Mouse (Mus musculus) yolk sac, embryonic 10.5 days (tissue): Measurements from ENCODE around the gene Methig1.
A peak's percentile ranks its signal among the peaks of the same experiment; 100 is the strongest.
"Not testable (repeated sequence)": the region's sequence is repeated elsewhere in the genome, so short reads cannot be mapped to it uniquely, and the experiment has no call there.

ENCODE experiments used
- DNase-seq: peaks from one replicate; pipeline ENCODE4 v3.0.0-alpha.2; 2017; ENCODE audit warnings: low spot score

Gene Methig1

DNA sequence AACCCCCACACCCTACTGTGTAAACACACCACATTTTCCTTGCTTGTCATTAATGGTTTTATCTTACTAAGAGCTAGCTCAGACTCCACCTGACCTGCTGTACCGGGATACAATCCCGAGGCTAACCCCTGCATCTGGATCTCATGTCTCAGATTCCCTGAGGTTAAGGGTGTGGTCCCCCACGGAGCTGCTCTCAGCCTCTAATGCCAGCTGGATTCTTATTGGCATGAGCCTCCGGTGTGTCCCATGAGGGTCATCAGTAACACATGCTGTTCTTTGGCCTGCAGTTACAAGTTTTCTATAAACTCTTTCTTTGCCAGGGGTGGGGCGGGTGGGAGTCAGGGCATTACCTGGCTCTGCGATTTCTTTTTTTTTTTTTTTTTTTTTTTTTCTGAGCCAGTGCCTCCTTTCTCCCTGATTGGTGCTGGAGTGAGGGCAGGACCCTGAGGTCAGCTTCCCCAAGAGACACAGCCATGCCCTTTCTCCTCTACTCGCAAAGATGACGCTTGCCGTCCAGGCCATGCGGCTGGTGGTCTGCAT lies at the start of gene Methig1, which contains the start of gene Mettl7a2:
Methig1 (plus strand) TSS at position 439 of the 540 bp plus-strand sequence.
Mettl7a2 (plus strand) TSS at position 490 of the 540 bp plus-strand sequence.
- DNase-seq: no peak

DNA sequence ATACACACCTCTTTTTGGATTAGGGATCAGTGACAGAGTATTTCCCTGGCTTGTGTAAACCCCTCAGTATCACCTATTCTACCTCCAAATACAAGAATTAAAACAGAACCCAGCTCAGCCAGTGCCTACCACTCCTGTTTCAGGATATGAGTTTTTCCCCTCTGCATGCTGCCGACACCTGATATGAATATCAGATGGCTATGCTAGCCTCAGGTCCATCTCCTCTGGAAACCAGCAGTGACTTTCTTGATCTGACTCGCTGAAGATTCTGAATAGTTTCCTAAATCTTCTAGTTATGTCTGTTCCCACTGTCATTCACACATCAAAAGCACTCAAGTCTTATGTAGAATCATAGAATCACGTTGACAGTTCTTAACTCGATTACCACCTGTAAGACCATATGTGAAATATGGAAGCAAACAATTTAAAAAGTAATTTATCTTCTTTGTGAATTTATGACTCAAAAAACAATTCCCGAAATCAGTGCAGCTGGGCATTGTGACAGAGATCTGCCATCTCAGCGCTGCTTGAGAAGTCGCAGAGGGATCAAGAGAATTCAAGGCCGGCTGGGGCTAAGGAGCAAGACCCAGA lies 49.4 kb upstream of the Methig1 start:
- DNase-seq: no peak

DNA sequence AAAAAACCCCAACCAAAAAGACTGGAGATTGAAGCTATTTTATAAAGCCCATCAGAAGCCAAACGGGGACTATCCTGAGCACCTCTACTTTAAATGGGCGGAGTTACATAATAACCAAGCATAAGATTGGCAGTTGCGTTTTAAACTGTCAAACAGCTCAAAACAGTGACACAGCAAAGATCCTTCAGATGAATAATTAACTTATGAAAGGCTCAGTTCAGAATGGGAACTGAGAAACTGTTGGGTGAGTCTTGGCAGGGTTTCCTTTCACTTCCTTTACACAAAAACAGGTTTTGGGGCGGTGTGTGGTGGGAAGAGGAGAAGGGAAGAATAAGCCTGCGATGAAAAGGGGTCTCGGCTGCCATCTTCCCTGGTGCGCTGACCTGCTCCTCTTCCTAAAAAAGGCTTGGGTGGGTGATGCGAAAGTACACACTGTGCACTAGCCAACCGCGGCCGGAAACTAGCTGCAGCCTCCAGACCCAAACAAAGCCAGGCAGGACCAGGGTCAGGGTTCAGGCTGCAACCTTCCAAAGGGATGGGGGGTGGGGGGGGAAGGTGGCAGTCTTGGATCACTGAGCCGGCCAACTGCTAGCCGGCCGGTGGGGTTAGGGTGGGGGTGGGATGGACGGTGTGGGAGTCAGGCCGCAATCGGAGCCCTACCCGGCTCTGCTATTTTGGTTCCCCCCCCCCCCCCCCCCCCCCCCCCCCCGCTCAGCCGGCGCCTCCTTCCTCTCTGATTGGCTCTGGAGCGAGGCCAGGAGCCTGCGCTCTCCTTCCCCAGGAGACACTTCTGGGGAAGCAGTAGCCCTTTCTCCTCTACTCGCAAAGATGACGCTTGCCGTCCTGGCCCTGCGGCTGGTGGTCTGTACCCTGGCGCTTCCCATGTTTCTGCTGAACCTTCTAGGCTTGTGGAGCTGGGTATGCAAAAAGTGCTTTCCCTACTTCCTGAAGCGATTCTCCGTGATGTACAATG lies 48.6 kb upstream of the Methig1 start, which contains the start of gene Mettl7a1:
Mettl7a1 (plus strand) TSS at position 122 of the 973 bp plus-strand sequence.
- DNase-seq: peak; percentile 88

DNA sequence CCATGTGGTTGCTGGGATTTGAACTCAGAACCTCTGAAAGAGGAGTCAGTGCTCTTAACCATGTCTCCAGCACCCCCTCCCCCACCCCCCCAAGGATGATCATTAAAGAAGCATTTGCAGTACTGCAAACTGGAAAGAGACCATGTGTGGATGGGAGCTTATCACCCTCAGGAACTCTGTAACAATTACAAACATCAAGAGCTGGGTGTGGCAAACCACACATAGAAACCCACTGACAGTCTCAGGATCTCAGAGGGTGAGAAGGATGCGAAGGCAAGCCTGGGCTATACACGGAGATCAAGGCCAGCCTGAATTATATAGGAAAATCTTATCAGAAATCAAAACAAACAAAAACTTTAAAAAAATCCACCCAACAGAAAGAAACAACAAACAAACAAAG lies 46.7 kb upstream of the Methig1 start:
- no peak for DNase-seq

DNA sequence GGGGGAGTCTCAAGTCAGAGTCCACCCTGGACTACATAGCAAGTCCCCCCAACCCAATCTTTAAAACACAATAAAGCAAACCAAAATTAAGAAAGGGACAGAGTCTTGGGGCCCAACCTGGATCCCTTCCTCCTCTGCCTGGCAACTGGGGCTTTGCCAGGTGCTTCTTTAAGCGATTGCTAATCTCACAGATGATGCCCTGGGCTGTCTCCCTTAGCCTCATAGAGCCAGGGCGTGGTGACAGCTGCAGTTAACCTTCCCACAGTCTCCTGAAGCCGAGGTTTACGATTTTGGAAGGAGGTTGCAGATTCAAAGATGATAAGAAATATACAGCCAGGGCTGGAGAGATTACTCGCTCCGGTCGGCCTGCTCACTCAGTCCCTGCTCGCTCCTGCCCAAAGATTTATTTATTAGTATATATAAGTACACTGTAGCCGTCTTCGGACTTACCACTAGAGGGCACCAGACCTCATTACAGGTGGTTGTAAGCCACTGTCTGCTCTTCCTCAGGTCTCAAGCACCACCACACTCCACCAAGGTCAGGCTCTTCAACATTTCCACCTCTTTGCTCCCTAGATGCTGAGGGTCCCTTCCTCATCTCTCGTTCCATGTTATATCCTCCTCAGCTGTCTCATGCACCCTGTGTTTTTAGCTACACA lies 45.4 kb upstream of the Methig1 start:
- DNase-seq: not testable (repeated sequence)

DNA sequence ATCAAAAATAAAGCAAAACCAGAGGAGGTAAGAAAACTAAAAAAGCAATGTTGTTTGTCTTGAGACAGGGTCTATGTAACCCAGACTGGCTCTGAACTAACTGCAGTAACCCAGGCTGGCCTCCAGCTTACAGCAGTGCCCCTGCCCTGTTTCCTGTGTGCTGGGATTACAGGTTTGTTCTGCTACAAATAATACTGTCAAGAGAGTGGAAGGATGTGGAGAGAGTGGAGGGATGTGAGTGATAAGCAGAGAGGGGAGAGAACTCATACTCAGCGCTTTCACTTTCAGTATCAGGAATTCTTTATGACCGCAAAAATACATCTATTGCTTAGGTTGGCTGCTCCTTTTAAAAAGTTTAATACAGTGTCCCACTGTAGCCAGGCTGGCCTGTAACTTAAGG lies 40.6 kb upstream of the Methig1 start:
- DNase-seq: no peak

DNA sequence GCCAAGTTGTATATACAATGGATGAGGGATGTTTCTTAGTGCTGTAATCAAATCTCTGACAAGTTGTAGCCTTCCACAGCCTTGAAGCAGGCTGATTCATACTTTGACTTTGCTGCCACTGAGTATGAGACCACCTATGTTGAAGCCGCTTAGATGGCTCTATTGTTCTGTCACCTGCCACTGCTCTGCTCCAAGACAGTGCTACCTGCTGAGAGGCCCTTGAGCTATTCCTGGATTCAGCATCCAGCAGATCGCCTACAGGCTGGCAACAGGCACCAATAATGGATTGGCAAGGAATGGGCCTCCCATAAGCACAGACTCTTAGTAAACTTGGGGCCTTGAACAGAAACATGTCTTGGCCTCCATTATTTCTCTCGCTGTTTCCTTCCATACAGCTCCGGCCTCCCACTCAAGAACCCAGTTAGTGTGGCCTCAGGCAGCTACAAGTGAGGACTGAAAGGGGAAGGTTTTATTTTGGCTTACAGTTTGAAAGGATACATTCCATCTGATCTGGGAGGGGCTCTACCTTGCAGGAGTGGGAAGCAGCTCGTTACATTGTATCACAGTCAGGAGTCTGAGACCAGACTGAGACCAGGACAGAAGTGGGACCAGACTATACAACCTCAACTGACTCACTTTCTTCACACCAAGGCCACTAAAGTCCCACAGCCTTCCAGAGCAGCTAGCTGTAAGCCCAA lies 38.4 kb upstream of the Methig1 start:
- DNase-seq: no peak

DNA sequence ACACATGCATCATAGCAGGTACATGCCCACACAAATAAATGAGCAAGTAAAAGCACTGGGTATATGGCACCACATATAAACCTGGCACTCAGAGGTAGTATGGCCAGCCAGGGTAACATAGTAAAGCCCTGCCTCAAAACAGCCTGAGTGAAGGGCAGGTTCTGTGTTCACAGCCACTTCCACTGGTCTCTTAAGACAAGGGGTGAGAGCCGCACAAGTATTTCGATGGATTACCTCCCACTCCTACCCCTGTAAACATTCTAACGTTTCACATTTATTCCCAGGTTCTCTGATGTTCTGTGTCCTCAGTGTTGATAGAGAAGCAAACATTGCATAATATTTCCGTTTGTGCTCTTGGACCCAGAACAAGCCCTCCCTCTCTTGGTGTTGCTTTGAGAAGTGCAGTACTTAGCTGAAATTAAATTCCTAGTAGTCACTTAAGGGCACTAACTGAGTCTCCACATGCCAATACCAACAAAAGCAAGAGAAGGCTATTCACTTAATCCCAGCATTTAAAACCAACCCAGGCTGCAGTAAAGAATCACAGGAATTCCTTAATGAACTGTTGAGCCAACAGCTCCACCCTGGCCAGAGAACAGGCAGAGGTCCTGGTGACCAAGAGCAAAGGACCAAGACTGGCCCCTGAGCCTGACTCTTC lies 34.8 kb upstream of the Methig1 start:
- DNase-seq: peak; percentile 36

DNA sequence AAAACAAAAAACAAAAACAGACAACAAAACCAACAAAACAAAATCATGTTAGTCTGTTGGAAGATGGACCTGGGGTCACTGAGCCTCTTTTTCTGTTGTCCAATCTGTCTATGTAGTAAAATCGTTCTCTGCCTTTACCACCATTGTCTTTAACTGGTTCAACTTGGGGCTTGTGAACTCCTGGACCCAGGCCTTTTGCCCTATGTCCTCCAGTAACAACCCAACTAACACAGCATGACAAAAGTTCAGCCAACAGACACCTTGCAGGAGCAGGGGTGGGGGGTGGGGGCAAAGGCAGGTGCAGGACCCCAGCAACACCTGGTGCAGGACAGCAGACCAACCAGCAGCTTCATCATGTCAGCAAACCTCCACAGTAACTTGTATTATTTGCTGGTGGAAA lies 33.1 kb upstream of the Methig1 start:
- DNase-seq: no peak

DNA sequence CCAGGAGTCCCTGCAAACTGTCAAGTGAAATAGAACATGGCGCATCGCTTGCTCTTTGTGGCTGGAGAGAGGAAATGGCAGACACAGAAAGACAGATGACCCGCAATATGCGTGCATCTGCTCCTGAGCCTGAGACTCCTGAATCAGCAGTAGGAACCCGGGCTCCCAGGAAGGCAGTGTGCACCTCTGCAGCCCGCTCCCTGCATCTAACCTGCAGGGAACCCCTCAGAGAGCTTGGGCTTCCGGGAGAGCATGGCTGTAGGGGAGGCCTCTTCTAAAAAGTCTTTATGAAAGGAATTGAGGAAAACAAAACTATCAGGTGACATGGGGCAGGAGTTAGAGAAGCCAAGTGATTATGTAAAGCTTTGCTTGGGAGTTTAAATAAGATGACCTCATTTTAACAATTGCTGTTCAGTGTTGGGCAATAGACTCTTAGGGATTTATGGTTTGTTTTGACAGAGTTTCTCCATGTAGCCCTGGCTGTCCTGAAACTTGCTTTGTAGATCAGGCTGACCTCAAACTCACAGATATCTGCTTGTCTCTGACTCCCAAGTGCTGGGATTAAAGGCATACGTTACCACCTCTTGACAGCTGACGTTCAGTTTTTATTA lies 32.5 kb upstream of the Methig1 start:
- peak; percentile 47 for DNase-seq

DNA sequence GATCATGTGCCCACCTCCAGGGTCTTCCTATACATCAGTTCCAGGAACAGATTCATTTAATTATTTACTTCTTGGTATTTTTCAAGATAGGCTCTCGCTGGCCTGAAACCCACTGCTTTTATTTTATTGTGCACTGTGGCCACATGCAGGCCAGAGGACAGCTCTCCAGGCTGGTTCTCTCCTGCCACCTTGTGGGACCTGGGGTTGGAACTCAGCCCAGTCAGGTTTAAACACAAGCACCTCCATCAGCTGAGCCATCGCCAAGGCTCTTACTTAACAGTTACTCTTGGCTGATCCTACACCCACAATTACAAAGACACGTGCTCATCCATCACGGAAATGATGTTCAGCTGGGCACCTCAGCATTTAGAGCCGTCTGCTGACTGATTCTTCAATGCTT lies 31.8 kb upstream of the Methig1 start:
- peak; percentile 51 for DNase-seq

DNA sequence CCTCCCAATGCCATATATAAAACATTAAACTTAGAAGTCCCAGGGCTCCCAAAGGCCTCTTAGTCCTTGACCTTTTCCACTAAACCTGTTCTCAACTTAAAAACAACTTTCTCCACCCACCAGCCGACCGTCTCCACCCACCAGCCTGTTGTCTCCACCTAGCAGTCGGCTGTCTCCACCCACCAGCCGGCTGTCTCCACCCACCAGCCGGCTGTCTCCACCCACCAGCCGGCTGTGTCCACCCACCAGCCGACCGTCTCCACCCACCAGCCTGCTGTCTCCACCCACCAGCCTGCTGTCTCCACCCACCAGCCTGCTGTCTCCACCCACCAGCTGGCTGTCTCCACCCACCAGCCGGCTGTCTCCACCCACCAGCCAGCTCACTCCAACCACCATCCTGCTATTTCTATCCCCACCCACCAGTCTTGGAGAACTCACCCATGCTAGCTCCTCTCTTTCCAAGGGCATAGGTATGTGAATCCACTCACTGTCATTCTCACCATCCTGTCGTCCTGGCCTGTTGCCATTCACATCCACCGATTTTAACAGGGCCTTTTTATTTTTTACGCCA lies 28.8 kb upstream of the Methig1 start:
- DNase-seq: no peak

DNA sequence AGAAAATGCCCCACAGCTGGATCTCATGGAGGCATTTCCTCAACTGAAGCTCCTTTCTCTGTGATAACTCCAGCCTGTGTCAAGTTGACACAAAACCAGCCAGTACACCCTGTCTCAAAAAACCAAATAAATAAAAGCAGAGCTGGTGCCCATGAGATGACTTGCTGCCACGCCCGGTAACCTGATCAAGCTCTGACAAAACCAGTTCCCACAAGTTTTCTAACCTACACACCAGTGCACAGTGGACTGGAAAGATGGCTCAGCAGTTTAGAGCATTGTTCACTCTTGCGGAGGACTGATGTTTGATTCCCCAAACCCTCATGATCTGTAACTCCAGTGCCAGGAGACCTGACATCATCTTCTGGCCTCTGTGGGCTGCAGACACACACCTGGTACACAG lies 27.7 kb upstream of the Methig1 start:
- no peak for DNase-seq

DNA sequence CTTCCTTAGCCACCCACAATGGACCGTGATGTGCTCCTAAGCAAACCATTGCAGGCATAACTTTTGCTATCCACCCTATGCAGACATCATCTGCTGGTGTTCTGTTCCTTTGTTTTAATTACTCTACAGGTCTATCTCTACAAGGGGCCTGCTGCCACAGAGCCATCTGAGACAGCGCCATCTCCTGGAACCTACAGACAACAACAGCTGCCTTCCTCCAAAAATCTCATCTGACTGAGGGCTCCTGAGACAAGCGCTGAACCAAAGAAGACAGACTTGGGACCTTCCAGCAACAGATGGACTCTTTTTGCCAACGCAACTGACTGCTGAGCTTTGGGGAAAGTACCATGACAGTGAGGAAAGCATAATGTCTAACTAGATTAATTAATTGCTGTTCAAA lies 24.9 kb upstream of the Methig1 start:
- DNase-seq: not testable (repeated sequence)

DNA sequence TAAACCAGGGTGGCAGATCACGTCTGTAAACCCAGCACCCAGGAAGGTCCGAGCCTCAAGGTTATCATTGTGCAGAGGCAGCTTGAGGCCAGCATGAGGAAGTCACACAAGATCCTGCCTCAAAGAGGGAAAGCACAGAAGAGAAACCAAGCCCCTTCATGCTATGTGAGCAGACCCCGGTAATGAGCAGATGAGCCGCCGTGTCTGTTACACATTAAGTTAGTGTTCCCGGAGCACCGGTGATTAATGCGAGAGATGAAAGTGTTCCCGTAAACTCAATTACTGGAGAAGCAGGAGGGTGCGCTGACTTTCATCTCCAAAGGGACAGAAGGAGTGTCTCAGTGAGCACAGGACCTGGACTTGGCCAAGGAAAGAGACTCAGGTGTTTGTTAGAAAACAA lies 23.6 kb upstream of the Methig1 start:
- not testable (repeated sequence) for DNase-seq

DNA sequence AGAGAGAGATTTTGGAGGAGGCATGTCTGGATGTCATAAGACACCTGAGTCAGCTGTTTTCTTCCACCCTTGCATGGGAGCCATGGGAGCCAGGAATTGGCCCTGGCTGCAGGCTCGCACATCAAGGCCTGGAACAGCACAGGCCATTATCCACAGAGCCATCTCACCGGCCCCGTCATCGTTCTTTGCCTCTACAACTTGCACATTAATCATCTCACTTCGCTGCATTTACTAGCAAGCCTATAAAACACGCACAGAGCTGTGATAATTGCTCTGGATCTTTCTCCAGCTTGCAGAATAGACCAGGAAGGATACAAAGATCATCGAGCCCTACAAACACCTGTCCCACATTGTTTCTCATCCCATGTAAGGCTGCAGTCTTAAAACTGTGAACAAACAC lies 22.2 kb upstream of the Methig1 start:
- DNase-seq: no peak

DNA sequence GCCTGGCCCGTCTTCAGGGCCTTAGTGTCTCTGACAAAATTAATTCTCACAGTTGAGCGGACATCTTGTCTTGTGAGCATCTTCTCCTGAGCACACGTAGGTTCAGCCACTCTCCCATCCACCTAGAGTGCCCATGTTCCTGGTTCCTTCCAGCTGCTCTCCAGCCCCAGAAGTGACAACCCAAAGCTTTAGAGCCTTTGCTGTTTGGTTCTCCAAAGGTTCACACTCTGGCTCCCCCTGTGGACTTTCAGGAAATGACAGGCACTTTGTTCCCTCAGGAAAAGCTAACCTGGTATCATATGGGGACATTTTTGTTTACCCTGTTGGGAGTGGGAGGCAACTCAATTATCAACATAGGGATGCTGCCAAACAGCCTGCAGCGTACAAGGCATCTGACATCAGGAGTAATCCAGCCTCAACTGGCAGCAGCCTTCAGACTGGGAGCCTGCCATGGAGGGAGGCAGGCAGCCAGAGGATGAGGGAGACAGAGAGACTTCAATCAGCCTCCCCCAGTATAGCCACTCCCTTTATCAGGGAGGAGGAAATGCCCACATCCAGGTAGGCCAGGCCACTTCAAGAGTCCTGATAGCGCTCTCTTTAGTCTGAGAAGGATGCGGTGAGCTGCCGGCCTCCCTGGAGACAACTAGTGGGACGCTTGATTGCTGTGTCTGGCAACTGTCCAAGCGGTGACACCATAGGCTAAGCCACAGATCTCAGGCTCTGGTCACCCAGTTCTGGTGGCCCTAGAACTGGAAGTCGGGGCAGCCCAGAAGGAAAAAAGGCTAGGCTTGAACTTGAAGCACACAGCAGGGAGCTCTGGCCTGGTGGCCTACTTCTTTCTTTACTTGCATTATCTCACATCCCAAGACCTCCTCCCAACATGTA lies 20.6 kb upstream of the Methig1 start:
- not testable (repeated sequence) for DNase-seq

DNA sequence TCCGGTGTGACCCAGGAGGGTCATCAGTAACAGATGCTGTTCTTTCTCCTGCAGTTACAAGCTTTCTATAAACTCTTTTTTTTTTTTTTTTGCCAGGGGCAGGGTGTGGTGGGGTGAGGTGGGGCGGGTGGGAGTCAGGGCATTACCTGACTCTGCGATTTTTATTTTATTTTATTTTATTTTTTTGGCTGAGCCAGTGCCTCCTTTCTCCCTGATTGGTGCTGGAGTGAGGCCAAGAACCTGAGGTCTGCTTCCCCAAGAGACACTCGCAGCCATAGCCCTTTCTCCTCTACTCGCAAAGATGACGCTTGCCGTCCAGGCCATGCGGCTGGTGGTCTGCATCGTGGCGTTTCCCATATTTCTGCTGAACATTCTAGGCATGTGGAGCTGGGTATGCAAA lies 18.3 kb upstream of the Methig1 start, which contains the start of gene Mettl7a3:
Mettl7a3 (plus strand) TSS at position 301 of the 400 bp plus-strand sequence.
- DNase-seq: no peak

DNA sequence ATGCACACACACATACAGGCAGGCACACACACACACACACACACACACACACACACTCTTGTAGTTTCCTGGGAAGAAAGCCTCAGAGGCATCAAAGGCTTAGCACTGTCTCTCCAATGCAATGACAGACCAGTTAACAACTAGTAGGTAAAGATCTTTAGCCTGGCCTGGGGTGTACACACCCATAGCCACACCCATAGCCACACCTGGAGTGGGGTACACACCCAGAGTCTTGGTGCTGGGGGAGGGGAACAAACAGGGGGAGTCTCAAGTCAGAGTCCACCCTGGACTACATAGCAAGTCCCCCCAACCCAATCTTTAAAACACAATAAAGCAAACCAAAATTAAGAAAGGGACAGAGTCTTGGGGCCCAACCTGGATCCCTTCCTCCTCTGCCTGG lies 15.6 kb upstream of the Methig1 start:
- not testable (repeated sequence) for DNase-seq
